Mouse (Mus musculus): Measurements from ENCODE around the gene Ddx10.

DNA sequence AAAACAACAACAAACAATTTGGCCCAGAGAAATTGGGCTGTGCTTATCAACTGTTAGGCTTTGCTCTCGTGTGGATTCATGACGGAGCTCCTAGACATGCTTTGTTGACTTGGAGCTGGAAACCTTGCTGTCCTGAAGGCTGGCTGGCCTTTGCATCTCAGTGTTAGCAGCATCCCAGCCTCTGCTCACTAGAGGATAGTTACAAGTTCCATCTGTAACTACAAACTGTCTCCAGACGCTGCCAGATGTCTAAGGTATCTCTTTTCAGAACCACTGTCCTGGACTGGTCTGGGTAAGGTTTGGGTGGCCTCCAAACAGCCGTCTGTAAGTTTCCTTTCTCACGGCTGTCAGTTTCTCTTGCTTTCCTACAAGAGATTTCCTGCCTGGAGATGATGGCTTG is 20.2 kb upstream of the Ddx10 start:
- TF ChIP-seq CTCF (IDR thresholded peaks at IDR 0.05; ENCODE audit: low read depth, low read length) = no peak
- no peak for TF ChIP-seq GATA2 (IDR thresholded peaks at IDR 0.05; ENCODE audit: borderline replicate concordance, low read depth, low read length)
- TF ChIP-seq POLR2AphosphoS5 (IDR thresholded peaks at IDR 0.05; ENCODE audit: insufficient replicate concordance, low read depth, low read length) = no peak
- no peak for TF ChIP-seq GATA1 (IDR thresholded peaks at IDR 0.05; ENCODE audit: borderline replicate concordance, low read length)
- TF ChIP-seq TAL1 (conservative IDR thresholded peaks at IDR 0.05; ENCODE audit: low read depth, low read length) = no peak

All from G1E (cell line).